Mouse (Mus musculus) small intestine, adult 2 months (tissue): ENCODE results near the gene Appl1.

ENCODE experiments used
- CTCF ChIP-seq: fragments of 200-500 bp; IDR thresholded peaks from 2 replicates; pipeline ENCODE4 v1.5.1; 2012; ENCODE audit warnings: low read depth, mild to moderate bottlenecking, control low read depth, inconsistent platforms, low read length, moderate library complexity, mixed read lengths; ENCODE audit not compliant: insufficient replicate concordance, insufficient read length; ENCODE audit errors: extremely low read depth
- POLR2A ChIP-seq: fragments of 200-500 bp; IDR thresholded peaks from 2 replicates; pipeline ENCODE4 v1.6.1; 2012; ENCODE audit warnings: low read depth, mild to moderate bottlenecking, control low read depth, inconsistent platforms, low read length, moderate library complexity

DNA sequence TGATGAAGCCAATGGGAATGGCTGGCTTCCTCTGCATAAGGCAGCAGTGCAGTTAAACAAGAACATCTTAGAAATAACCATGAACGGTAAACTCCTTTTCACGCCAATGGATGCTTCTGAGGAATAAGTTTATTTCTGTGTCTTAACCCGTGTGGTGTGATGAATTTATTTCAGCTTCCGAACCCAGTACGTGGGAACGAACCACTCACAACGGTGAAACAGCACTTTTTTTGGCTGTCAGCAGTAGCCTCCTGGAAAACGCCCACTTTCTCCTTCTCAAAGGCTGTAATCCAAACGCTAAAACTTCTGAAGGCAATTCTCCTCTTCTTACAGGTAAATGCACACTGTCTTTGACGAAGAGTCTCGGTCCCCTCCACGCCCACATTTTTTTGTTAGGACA is 70.1 kb downstream of the Appl1 start:
- TF ChIP-seq CTCF (no peak), POLR2A (no peak)
